Mouse (Mus musculus) layer of hippocampus, adult 8-10 months (tissue): ENCODE measurements at regions not wholly inside any gene's neighbourhood (a gene's known extent, or its start where the extent isn't known, plus 50 kb on each side); places are given as distances from the start of the nearest gene placed in this dataset.
A peak's percentile ranks its signal among the peaks of the same experiment; 100 is the strongest.

Source experiments
- DNase-seq, 2 experiments: peaks; one replicate each; pipeline ENCODE4 v3.0.0; 2022; ENCODE audit warnings: low spot score in 2 of 2

DNA sequence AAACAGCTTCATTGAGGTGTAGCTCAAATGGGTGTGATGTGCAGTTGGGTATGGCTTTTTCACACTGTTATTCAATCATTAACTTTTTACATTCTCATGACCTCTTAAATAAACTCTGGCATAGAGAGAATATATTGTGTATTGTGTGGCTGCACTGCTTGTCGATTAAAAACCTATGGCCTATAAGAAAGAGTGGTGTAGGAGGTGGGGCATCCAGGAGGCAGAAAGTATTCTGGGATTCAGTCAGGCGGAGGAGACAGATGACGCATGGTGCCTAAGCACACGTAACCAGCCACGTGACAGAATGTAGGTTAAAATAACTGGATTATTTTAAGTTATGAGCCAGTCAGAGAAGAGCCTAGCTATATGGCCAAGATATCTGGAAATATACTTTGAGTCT is 78.2 kb upstream of the Slc16a7 start:
- DNase-seq: no peak

DNA sequence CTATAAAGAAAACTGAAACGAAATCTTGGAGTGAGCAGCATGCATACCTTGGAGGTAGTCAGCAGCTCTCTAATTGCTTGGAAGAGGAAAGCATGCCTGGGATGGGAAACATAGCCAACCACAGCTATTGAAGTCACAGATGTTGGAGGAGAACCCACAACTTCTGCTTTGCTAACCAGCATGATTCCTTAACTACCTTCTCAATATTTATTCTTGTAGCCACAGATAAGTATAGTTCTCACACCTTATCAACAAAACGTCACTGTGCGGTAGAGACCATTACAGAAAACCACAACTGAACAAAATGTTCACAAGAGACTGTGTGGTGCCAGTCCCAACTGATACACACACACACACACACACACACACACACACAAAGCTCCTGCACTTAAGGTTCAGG is 99.1 kb upstream of the Slc16a7 start:
- DNase-seq: no peak

DNA sequence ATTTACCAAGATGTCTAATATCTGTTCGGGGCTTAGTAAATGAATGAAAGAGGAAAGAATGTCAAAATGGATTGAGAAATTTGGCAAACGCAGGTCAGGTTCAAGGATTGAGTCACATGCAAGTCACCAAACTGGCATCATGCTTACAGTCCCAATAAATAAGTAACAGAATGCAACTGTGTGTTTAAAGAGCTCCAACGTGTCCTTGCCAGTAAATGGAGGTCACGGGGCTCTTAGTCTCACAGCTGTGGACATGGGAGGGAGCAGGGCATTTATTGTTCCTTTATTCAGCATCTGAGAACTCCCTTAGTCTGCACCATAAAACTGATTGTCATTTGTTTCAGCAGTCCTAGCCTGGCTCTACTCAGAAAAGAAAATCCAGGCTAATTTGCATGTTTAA is 101.1 kb upstream of the Slc16a7 start:
- no peak for DNase-seq

DNA sequence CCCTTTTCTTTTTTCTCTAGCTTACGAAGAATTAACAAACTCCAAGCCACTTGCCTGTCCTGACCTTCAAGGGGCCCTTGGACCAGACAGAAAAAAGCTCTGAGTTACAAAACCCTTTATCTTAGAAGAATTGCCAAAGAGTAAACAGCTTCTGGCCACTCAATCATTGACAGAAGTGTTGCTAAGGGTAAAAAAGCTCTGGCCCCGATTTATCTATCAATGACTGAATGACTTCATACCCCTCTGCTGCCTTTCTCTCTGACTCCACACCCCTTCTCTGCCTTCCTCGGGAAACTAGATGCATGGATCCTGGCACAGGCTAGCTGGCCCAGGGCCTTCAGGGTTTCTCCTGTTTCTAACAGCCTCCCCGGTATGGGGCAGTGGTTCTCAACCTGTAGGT is 105.2 kb upstream of the Slc16a7 start:
- no peak for DNase-seq

DNA sequence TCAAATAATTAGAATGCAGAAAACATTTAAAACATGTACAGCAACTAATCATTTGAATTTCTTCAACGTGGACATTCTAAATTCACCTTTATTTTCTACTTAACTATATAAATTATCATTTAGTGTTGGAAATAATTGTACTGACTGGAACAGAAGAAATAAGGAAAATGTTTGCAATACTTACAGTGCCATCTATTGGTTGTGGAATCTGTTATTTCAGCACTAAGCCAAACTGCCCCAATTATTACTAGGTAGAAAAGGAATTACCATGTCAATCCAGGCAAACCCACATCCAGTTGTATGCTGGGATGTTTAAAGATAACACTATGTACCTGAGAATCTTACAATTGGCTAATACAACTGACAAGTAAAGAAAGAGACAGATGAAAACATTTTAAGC is 109.1 kb upstream of the Slc16a7 start:
- DNase-seq: no peak

DNA sequence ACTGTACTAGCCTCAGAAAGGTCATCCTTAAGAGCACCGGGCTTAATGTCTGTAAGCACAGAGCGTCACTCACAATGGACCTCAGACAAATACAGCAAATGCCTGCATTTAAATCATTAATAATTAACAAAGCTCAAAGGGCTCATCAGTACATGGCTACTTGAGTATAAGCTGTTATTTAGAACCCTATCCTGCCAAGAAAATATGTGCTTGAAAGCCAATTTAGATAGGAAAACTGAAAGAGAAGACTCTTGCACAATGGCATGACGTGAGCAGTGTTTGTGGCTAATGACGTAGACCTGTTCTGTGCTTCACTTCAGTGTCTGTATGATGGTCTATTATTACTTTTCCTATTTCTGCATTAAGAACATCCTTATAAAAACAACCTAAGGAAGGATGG is 111.1 kb upstream of the Slc16a7 start:
- no peak for DNase-seq

DNA sequence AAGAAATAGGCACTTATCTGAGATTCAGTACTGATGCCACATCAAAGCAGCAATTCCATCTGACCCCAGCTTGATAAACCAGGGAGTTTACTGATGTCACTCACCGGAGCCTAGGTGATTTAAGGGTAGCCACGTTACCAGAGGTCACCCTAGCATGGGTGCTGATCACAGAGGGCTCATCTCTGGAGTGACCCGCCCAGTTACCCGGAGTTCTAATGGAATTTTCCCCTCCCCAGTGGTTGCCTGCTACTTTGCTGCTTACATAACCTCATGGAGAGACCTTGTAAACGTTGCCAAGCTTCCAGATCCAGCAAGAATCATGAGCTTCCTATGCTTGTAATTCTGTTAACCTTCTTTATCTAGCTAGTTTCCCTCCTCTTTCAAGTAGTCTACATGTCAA is 125.8 kb upstream of the Slc16a7 start:
- no peak for DNase-seq

DNA sequence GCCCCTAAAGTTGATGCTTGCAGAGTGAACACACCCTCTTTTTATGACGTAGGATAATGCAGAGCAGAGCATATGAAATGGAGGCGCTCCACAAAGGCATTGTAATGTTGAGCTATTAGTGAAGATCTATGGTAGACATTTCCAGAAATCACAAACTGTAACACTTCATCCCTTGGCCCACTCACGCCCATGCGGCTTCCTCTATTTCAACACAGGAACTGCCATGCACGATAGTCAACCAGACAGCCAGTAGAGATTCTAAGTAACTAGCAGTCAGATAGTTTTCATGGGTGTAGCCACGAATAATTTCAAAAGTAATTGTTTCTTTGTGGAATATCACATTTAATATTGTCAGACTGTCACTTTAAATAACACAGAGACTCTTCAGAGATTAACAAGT is 141.6 kb upstream of the Slc16a7 start:
- no peak for DNase-seq

DNA sequence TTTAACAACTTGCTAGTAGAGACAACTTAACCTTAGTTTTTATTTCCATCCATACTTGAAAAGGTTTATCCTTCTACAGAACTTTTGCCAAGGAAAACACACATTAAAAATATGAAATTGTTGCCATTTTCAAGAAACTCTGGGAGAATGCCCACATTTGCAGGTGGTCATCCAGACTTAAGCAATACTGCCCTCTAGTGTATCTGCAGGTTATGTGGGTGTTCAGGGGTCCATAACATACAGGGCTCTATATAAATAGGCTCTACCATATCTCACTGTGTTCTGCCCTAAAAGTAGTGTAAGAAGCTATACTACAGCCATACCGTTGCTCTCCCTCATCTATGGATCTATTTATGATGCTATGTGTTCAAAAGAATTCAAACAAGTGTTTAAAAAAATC is 149.1 kb upstream of the Slc16a7 start:
- no peak for DNase-seq

DNA sequence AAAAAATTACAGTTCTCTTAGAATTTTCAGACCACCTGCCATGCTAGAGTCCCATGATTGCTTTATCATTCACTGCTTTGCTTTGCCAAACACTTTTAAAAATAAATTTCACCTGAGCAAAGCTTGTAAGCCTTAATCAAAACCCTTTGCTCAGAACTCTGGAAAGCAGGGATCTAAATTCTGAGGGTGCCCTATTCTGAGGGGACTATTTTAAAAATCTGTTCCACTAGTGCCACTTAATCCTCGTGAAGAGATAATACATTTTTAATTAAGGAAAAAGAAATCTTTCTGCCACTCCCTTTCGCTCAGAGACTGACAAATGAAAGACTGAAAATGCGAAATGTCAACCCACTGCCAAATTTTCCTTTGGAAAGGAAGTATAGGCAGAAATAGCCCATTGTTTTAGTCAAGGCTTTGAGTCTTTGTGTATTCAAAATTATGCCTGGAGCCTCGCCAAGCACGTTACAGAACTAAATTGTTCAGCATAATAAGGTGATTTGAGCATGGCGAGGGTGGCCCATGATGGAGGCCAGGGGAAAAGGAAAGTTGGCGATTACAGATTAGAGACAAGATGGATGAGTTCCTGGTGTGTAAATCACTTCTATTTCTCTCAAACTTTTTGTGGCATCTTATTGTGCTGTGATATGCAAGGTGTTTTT is 197.4 kb upstream of the Slc16a7 start:
- DNase-seq: peak; percentile 4 to 5

DNA sequence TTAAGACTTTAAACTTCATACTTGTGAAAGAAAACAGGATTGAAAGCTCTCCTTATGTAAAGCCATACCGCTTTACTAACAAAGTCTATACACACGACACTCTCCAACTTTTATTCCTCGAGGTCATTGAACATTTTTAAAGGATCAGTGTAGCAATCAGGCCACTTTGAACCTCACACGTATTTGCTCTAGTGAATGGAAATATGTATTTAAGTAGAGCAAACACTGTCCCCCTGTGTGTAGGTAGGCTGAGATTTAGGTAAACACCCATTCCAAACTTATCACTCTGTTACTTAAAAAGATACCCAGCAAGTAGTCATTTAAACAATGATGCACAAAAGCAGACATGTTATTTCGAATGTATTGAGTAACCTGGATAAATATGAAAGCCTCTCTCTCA is 203.7 kb upstream of the Slc16a7 start:
- no peak for DNase-seq

DNA sequence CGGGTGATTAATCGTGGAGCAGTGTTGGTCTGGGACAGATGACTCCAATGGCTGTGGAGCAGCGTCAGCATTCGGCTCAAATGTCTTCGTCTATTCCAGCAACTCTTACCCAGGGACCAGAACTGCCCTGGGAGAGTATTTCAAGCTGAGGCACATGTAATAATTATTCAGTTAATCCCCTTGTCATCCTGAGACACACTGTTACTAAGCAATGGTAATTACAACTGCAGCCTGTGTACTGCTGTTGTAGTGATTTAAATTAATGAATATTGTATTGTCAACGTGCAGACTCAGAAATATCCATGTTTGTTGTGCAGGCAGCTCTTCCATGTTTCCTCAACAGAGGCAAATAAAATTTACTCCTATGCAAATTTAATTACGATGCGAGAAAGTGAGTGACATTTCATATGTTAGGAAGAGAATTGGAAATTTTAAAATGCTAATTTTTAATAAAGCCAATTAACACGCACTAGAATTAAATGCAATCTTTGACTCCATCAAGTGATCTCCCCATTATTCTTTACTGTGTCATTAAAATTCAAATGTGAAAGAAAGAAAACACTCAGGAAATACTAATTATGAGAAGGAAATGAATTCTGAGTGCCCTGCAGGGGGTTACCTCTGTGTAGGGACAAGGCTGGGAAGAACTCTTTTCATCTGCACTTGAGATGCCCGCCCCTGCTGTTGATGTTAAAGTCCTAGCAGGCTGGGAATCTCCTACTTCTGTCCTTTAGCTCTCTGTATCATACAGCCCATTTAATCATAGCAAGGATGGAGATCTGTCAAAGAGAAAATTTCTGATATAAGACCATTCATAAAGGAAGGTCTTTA is 218.7 kb upstream of the Slc16a7 start:
- no peak for DNase-seq

DNA sequence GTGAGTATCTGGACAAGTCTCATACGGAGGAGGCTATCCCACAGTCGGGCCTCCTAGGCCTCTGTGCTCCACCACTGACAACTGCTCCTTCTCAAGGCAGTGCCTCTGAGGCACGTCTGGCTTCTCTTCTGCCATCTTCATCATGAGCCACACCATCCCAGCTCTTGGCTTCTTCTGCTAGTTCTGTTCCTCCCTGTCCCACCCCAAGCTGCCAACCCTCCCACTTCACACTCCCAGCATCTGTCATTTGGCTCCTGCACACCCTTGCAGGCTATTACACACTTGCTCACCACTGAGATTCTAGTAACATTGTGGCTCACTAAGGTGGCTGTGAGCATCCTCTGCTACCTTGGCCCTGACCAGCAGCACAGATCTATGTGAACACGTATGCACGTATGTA is 221.1 kb upstream of the Slc16a7 start:
- DNase-seq: peak; percentile 41 to 48

DNA sequence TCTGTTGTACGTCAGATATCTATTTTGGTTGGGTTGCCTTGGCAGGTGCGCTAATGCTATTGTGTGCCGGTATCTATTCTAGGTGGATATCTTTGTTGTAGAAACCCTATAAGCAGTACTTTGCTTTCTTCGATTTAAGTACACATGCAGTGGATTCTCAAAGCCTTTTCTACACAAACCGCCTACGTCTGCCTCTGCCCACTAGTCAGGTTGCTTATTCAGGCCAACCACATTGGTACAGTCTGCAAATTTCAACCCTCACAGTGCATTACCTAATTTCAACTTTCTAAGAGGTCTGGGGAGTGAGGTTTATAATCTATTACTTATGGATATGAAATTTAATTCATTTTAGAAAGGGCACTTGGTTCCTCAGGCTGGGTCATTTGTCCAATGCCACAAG is 223.5 kb upstream of the Slc16a7 start:
- no peak for DNase-seq

DNA sequence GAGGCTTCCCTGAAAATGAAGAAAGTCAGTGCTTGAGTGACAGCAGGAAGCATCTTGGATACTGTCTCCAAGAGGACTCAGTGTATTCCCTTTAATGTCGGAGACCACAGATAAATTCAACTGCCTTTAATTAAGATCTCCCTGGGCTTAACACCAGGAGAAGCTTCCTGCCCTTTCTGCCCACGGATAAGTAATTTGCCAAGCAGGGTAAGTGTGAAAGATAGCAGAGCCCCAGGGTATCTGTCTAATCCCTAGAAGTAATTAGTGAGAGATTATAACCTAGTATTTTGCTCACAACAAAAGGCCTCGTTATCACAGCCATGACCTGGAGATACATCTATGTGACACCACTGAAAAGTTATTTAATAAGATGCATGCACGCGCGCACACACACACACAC is 232.1 kb upstream of the Slc16a7 start:
- no peak for DNase-seq

DNA sequence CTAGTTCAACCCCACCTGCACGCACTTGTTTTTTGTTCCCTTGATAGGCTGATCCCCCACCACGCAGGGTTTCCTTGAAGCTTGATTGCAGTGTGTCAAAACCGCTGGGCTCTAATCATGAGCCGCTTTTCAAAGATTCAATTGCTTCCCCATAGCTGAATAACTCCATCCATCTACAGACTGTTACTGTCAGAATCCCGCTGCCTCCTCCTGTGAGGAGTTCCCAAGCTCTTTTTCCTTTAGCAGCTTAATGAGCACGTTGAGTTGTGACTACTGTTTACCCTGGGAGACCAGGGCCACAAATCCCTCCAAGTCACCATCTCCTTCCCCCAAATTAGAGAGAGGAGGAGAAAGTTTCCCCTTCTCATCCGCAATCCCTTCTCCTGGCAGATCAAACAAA is 234.6 kb upstream of the Slc16a7 start:
- DNase-seq: no peak

DNA sequence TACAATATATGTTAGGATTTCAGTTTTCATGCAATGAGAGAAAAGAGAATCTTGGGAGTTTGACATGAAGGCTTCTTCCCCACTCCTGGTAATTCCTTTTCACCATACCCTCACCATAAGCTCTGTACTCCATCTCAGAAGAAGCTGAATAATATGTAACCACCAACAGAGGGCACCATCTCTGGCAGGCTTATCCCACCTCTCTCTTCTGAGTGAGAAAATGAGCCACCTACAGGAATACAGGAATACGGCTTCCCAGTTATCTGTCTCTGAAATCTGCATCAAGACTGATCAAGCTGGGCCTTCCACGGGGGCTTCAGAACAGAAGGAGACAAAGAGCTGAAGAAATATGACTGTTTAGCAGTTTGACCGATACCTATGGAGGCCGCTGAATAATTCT is 278.6 kb upstream of the Slc16a7 start:
- no peak for DNase-seq

DNA sequence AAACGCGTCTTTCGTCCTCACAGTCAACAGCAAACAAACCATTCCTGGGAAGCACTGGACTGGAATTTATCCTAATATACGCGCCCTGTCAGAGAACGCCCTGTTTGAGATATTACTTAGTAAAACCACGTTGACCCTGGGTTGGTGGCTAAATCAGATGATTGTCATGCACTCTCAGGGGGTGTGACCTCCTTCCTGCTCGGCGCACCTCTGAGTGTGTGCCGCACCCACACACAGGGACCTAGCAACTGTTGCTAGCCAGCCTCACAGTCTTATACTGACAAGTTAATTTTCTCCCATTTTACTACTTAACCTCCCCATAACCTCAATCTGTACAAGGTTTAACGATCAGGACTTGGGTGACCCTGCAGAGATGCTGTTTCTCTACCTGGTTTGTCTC is 284.4 kb upstream of the Slc16a7 start:
- no peak for DNase-seq

DNA sequence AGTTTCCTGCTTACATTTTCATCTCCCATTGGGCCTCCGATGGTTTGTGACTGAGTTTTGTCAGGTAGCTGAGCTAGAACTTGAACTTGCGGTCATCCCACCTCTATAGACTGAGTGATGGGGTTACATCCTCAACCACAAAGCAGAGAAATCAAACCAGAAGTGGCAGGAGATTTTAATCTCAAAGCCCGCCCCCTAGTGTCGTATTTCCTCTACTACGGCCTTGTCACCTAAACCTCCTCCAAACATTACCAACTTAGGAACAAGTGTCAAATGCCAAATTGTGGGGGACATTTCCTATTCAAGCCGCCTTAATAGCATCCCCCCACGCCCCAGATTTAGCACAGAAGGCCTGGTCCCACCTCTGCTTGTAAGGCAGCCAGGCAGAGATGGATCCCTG is 286.3 kb upstream of the Lrig3 start:
- no peak for DNase-seq

DNA sequence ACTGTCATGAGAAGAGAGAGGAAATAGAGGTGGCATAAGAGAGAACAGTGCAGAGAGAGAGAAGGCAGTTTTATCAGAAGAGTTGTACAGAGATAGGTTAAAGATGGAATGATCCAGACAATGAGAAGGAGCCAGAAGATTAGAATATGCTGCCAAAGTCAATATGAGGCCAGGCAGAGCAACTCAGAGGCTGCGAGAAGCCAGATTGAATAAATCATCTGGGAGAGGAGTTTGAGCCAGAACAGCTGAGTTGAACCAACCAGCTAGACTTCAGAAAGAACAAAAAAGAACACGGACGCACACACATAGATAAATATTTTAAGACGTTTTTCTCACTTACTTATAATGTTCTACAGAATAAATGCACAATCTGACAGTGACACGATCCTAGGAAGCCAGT is 280.8 kb upstream of the Lrig3 start:
- DNase-seq: no peak

DNA sequence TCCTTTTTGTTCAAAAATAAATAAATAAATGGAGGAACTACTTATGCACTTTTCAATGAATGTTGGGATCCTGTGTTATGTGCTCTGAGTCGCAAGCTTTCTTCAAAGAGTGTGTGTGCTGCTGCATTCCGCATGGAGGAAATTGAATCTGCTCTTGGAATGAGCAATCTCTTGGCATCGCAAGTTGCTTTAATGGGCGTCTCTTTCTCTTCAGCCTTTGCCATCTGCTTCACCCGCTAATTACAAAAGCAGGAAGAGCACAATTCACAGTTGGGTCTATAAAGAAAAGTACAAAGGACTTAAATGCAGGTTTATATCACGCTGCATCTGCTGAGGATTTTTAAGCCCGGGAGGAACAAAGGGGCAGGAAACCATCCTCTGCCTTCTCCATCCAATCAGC is 272.5 kb upstream of the Lrig3 start:
- peak; percentile 35 to 37 for DNase-seq

DNA sequence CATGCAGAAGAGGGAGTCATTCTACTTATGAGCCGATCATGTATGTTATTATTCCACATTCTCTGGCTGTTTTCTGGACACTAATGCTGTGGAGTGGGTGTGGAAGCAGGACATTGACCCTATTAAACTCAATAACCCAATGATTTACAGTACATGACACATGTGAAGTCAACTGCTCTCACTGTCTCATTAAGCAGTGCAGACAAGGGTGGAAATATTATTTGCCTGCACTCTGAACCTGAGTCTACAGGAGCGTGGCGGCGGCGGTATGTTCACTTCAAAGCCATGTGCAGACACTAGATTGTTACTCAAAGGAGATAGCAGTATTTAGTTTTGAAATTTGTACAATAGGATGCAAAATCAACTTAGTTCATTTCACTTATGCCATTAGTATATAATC is 269.8 kb upstream of the Lrig3 start:
- no peak for DNase-seq

DNA sequence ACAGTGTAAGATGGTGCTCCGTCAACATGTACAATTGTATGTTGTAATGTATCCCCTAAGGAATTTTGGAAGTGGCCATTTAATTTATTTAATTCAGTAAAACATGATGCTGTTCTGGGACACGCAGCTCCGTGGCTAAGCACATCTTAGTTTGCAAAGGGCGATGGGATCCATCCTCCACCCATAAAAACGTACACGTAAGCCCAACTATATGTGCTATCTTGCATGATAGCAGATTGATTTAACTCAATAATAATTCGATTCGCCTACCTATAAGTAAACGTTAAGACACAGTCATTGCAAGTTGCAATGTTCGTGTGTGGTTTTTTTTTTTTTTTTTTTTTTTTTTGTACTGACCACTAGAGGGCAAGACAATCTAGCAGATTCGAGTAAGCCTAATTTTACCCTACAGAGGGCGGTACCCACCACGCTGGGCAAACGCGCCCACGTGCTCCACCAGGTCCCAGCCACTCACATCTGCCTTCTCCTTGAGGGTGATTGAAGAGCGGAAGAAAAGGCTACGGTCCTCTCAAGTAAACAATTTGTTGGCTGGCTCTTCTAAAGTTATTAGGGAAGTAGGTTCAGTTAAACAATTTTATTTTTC is 240.8 kb upstream of the Lrig3 start:
- DNase-seq: peak; percentile 30 to 54
